Mouse (Mus musculus) adrenal gland, adult 18-20 months (tissue): Measurements from ENCODE around the gene Mup7. TPM values are rescaled to one million over a fixed set of nuclear protein-coding genes. Genes with fewer than 3 reads are reported as not detected.
"Not testable (repeated sequence)": the region's sequence is repeated elsewhere in the genome, so short reads cannot be mapped to it uniquely, and the experiment has no call there.

Experiments
- DNase-seq, 2 experiments: peaks; one replicate each; pipeline ENCODE4 v3.0.0; 2021 to 2022; ENCODE audit warnings: low spot score in 2 of 2
- long read RNA-seq, 2 experiments: library from polyadenylated mRNA; stranded (forward); transcript quantifications; one replicate each; pipeline ENCODE4 v2.0.0; 2021
- total RNA-seq, 2 experiments: library from RNA; stranded (reverse); gene quantifications; 1 replicate in 1 of 2; 2 replicates in 1 of 2; pipeline ENCODE4 v1.2.3; 2021

Mup7 gene
- total RNA-seq, result not detected
- long read RNA-seq, experiment 1, result 0 reads
- long read RNA-seq, experiment 2, result 0 reads

GRCm38 (mm10) chr4:60070375-60070774 lies at the start of gene Mup7:
Gene Mup7, minus strand, starts transcription at chr4:60070475.
- not testable (repeated sequence) for DNase-seq

- DNase-seq, result not testable (repeated sequence)
Measured at GRCm38 (mm10) chr4:60079865-60080264, 9.6 kb upstream of the Mup7 start.

- not testable (repeated sequence) for DNase-seq
Measured at GRCm38 (mm10) chr4:60029334-60030111, 40.8 kb downstream of the Mup7 start.

- not testable (repeated sequence) for DNase-seq
Measured at GRCm38 (mm10) chr4:60020141-60020540, 50.1 kb downstream of the Mup7 start.

Other genes starting within 250 kb of the Mup7 start
- not detected for gene Slc46a2, start 155.4 kb downstream of the Mup7 start, total RNA-seq
- not detected for gene Mup4, start 109.8 kb downstream of the Mup7 start, total RNA-seq
- gene Mup6, start 106.2 kb downstream of the Mup7 start, total RNA-seq, result not detected
- gene Mup2, start 83.8 kb upstream of the Mup7 start, total RNA-seq, result under 1 TPM in 1 of 2 experiments, not detected in 1; 0.40 TPM
- 1 to 10 TPM in 1 of 2 experiments, not detected in 1; 1.2 TPM for gene Mup8, start 152.1 kb upstream of the Mup7 start, total RNA-seq